Mouse (Mus musculus) liver, embryonic 14.5 days (tissue): ENCODE measurements around the gene Fam19a3. TPM values are rescaled to one million over a fixed set of nuclear protein-coding genes. Genes with fewer than 3 reads are reported as not detected.
A peak's percentile ranks its signal among the peaks of the same experiment; 100 is the strongest.

Experiments used
- ATAC-seq: fragments of 200-750 bp; cut with Nextera tagmentation; 2 replicates; pipeline ENCODE4 v1.8.0; 2017; ENCODE audit warnings: moderate number of reproducible peaks, mild to moderate bottlenecking, moderate library complexity; ENCODE audit not compliant: insufficient read depth
- DNase-seq, 3 experiments: peaks; one replicate each; pipeline ENCODE4 v3.0.0-alpha.2; 2012 to 2013; ENCODE audit warnings: low read depth in 3 of 3, low spot score in 3 of 3
- H3K27ac ChIP-seq: fragments of 300-500 bp; sonication (generic); 2 replicates; pipeline ENCODE4 v1.5.1; 2014; ENCODE audit warnings: moderate library complexity, mild to moderate bottlenecking, control low read depth, inconsistent platforms
- H3K27me3 ChIP-seq: fragments of 300-500 bp; sonication (generic); 2 replicates; pipeline ENCODE4 v1.6.1; 2014; ENCODE audit warnings: mild to moderate bottlenecking, low read length, moderate library complexity; ENCODE audit not compliant: control insufficient read depth, insufficient read depth
- H3K36me3 ChIP-seq: fragments of 300-500 bp; sonication (generic); replicated peaks from 2 replicates; pipeline ENCODE4 v1.6.1; 2014; ENCODE audit warnings: low read depth; ENCODE audit not compliant: control insufficient read depth, insufficient read depth
- H3K4me1 ChIP-seq, 2 experiments: fragments of 200-500 bp in 1 of 2; fragments of 300-500 bp in 1 of 2; sonication (generic) in 1 of 2; replicated peaks; 2 replicates each; pipeline ENCODE4 v1.6.1; 2012 to 2014; ENCODE audit warnings: antibody characterized with exemption in 1 of 2, inconsistent platforms in 1 of 2, low read length in 1 of 2; ENCODE audit not compliant: control insufficient read depth in 2 of 2, insufficient read depth in 2 of 2
- H3K4me2 ChIP-seq: fragments of 300-500 bp; sonication (generic); 2 replicates; pipeline ENCODE4 v1.6.1; 2014; ENCODE audit warnings: low read depth, mild to moderate bottlenecking, control low read depth, moderate library complexity
- H3K4me3 ChIP-seq, 2 experiments: fragments of 200-500 bp in 1 of 2; fragments of 300-500 bp in 1 of 2; sonication (generic) in 1 of 2; 2 replicates each; pipeline ENCODE4 v1.5.1; 2012 to 2014; ENCODE audit warnings: low read depth in 2 of 2, low read length in 2 of 2, mild to moderate bottlenecking in 2 of 2, control low read depth in 1 of 2, inconsistent platforms in 1 of 2, moderate library complexity in 1 of 2; ENCODE audit not compliant: insufficient read depth in 1 of 2
- H3K9ac ChIP-seq: fragments of 300-500 bp; sonication (generic); replicated peaks from 2 replicates; pipeline ENCODE4 v1.6.1; 2014; ENCODE audit warnings: mild to moderate bottlenecking, control low read depth, moderate library complexity
- H3K9me3 ChIP-seq: fragments of 300-500 bp; sonication (generic); 2 replicates; pipeline ENCODE4 v1.6.1; 2016; ENCODE audit warnings: low read length, mixed read lengths; ENCODE audit not compliant: control insufficient read depth
- CTCF ChIP-seq: IDR thresholded peaks from 2 replicates; pipeline ENCODE4 v1.5.1; 2016; ENCODE audit warnings: antibody characterized with exemption, low read depth, control low read depth
- EP300 ChIP-seq: IDR thresholded peaks from 2 replicates; pipeline ENCODE4 v1.6.1; 2016; ENCODE audit warnings: antibody characterized with exemption, low read depth
- WGBS: fragments of 180-500 bp; shearing (Covaris S2); extraction: QIAGEN DNeasy Blood & Tissue Kit; methylation state at CpG from one replicate; pipeline ENCODE4 v1.1.7; 2014; ENCODE audit not compliant: insufficient replicate concordance; 5-methylcytosine and 5-hydroxymethylcytosine counted together
- polyA plus RNA-seq, 2 experiments: library from polyadenylated mRNA; depleted of rRNA in 1 of 2; stranded (reverse) in 1 of 2; unstranded in 1 of 2; fragments of >200 nt; fragmentation: Nextera tagmentation in 1 of 2; extraction: Ambion mirVana in 1 of 2; gene quantifications; 2 replicates each; pipeline versions ENCODE4 v1.2.1 to v1.2.3; 2012 to 2014

Fam19a3 gene
- polyA plus RNA-seq, 2 experiments, result 0.01 TPM; not detected in 1

- WGBS, result 19% methylated on average over 12 of the region's 12 CpGs
- Histone ChIP-seq H3K4me1 (peaks cover 0 to 1% of the 10 kb centered on the region in 2 experiments; a peak in 1 of 4 replicates), H3K4me3 (peak overlapping the region in 1 of 2 experiments; percentile 46; a peak in 2 of 4 replicates), H3K36me3 (no peaks in the 10 kb centered on the region), H3K9ac (no peak overlapping the region), H3K4me2 (peak overlapping the region; percentile 74), H3K27me3 (peaks cover 70% of the 10 kb centered on the region), H3K27ac (no peak overlapping the region), H3K9me3 (no peaks in the 10 kb centered on the region)
- ATAC-seq (no peak), DNase-seq (no peak)
- TF ChIP-seq EP300 (no peak), CTCF (no peak)
Observed at GRCm38 (mm10) chr3:104782061-104782681, 531 bp upstream of the Fam19a3 start.

GRCm38 (mm10) chr3:104780561-104781420 is 849 bp downstream of the Fam19a3 start, which contains the start of gene Ppm1j:
Ppm1j (plus strand) TSS chr3:104781056.
- Histone ChIP-seq H3K4me3 (peak within 1 kb of the TSS; percentile 16 to 46), H3K9ac (no peak within 1 kb of the TSS), H3K36me3 (no peaks in the 10 kb centered on the region), H3K9me3 (no peaks in the 10 kb centered on the region), H3K4me2 (peak within 1 kb of the TSS; percentile 74), H3K27me3 (peaks cover 81% of the 10 kb centered on the region), H3K27ac (no peak within 1 kb of the TSS), H3K4me1 (peaks cover 0 to 1% of the 10 kb centered on the region in 2 experiments; a peak in 1 of 4 replicates)
- DNase-seq (peak in 2 of 3 experiments; percentile 20 to 29), ATAC-seq (peak; percentile 66)
- TF ChIP-seq EP300, result no peak
- WGBS, result 2% methylated on average over 53 of the region's 56 CpGs

GRCm38 (mm10) chr3:104779949-104780348 is 1.7 kb downstream of the Fam19a3 start:
- no peak for ATAC-seq

DNA sequence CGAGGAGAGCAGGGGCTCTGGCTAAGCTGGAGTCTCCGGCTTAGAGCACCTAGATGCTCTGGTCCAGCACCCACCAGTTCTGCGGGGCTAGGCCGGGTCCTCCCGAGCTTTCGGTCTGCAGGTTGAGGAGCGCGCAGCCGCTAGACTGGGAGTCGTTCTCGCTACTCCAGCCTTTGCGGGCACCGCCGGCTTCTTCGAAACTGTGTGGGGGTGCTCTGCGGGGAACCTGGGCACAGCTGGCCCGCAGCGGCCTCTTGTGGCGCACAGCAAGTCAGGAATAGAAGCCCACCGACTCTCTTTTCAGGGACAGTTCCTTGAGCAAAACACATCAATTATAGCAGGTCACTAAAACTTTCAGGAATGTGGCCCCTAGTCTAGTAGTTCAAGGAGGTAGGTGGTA is 4.3 kb downstream of the Fam19a3 start:
- H3K27me3 ChIP-seq, result peaks cover 64% of the 10 kb centered on the region
- no peak for ATAC-seq
- WGBS, result 4% methylated on average over 20 of the region's 20 CpGs

More at GRCm38 (mm10) chr3:104779949-104780348, 1.7 kb downstream of the Fam19a3 start:
- 1% methylated on average over 7 of the region's 7 CpGs for WGBS
- no peak overlapping the region for H3K27ac ChIP-seq
- peaks cover 0 to 1% of the 10 kb centered on the region in 2 experiments; a peak in 1 of 4 replicates for H3K4me1 ChIP-seq
- no peaks in the 10 kb centered on the region for H3K36me3 ChIP-seq
- H3K4me2 ChIP-seq, result no peak overlapping the region
- no peak for DNase-seq
- H3K27me3 ChIP-seq, result peaks cover 81% of the 10 kb centered on the region
- no peak overlapping the region for H3K9ac ChIP-seq
- peak; percentile 95 for TF ChIP-seq CTCF
- no peak for TF ChIP-seq EP300
- no peak overlapping the region for H3K4me3 ChIP-seq
- H3K9me3 ChIP-seq, result no peaks in the 10 kb centered on the region

GRCm38 (mm10) chr3:104773301-104773700 is 8.3 kb downstream of the Fam19a3 start:
- WGBS, result 70% methylated on average over 7 of the region's 7 CpGs
- H3K4me1 ChIP-seq, result no peaks in the 10 kb centered on the region
- ATAC-seq, result no peak
- no peak for TF ChIP-seq CTCF
- TF ChIP-seq EP300, result no peak
- H3K9me3 ChIP-seq, result no peaks in the 10 kb centered on the region
- H3K4me2 ChIP-seq, result no peak overlapping the region
- H3K36me3 ChIP-seq, result no peaks in the 10 kb centered on the region
- no peak overlapping the region for H3K4me3 ChIP-seq
- no peak for DNase-seq
- H3K9ac ChIP-seq, result no peak overlapping the region
- peaks cover 23% of the 10 kb centered on the region for H3K27me3 ChIP-seq
- no peak overlapping the region for H3K27ac ChIP-seq

More for the DNA sequence above, 4.3 kb downstream of the Fam19a3 start:
- TF ChIP-seq CTCF (peak; percentile 45), EP300 (no peak)
- Histone ChIP-seq H3K4me1 (peaks cover 0 to 1% of the 10 kb centered on the region in 2 experiments; a peak in 1 of 4 replicates), H3K4me2 (0 out of 2 replicates have a peak overlapping the region, but pooled peaks have one; percentile 21), H3K9me3 (no peaks in the 10 kb centered on the region), H3K36me3 (no peaks in the 10 kb centered on the region), H3K9ac (no peak overlapping the region), H3K4me3 (no peak overlapping the region), H3K27ac (no peak overlapping the region)
- DNase-seq, result no peak
